Mouse (Mus musculus) kidney, embryonic 14.5 days (tissue): ENCODE measurements around the gene Htt. TPM values are rescaled to one million over a fixed set of nuclear protein-coding genes. Genes with fewer than 3 reads are reported as not detected.
"Not testable (repeated sequence)": the region's sequence is repeated elsewhere in the genome, so short reads cannot be mapped to it uniquely, and the experiment has no call there.

ENCODE experiments used
- ATAC-seq: fragments of 200-750 bp; cut with Nextera tagmentation; 2 replicates; pipeline ENCODE4 v1.8.0; 2017; ENCODE audit warnings: moderate number of reproducible peaks, mild to moderate bottlenecking, moderate TSS enrichment, moderate library complexity; ENCODE audit not compliant: low FRiP score, low TSS enrichment
- H3K27ac ChIP-seq: fragments of 300-500 bp; sonication (generic); 2 replicates; pipeline ENCODE4 v1.5.1; 2014; ENCODE audit warnings: low read depth, mild to moderate bottlenecking, low read length, moderate library complexity, mixed read lengths
- H3K27me3 ChIP-seq: fragments of 300-500 bp; sonication (generic); 2 replicates; pipeline ENCODE4 v1.6.1; 2014; ENCODE audit warnings: mild to moderate bottlenecking, low read length; ENCODE audit not compliant: control insufficient read depth, insufficient read depth
- H3K36me3 ChIP-seq: fragments of 300-500 bp; sonication (generic); 2 replicates; pipeline ENCODE4 v1.6.1; 2014; ENCODE audit warnings: low read length, mixed read lengths; ENCODE audit not compliant: control insufficient read depth, insufficient read depth
- H3K4me1 ChIP-seq: fragments of 300-500 bp; sonication (generic); 2 replicates; pipeline ENCODE4 v1.6.1; 2014; ENCODE audit warnings: low read length, mixed read lengths; ENCODE audit not compliant: control insufficient read depth, insufficient read depth
- H3K4me2 ChIP-seq: fragments of 300-500 bp; sonication (generic); replicated peaks from 2 replicates; pipeline ENCODE4 v1.6.1; 2014; ENCODE audit warnings: low read depth, mild to moderate bottlenecking, low read length
- H3K4me3 ChIP-seq: fragments of 300-500 bp; sonication (generic); 2 replicates; pipeline ENCODE4 v1.5.1; 2014; ENCODE audit warnings: mild to moderate bottlenecking, low read length
- H3K9ac ChIP-seq: fragments of 300-500 bp; sonication (generic); 2 replicates; pipeline ENCODE4 v1.6.1; 2014; ENCODE audit warnings: low read depth, mild to moderate bottlenecking, low read length, moderate library complexity
- H3K9me3 ChIP-seq: fragments of 300-500 bp; sonication (generic); 2 replicates; pipeline ENCODE4 v1.6.1; 2016; ENCODE audit warnings: low read length; ENCODE audit not compliant: control insufficient read depth
- WGBS: fragments of 180-500 bp; shearing (Covaris S2); extraction: QIAGEN DNeasy Blood & Tissue Kit; methylation state at CpG from one replicate; pipeline ENCODE4 v1.1.7; 2014; 5-methylcytosine and 5-hydroxymethylcytosine counted together
- polyA plus RNA-seq: library from polyadenylated mRNA; unstranded; fragments of >200 nt; fragmentation: Nextera tagmentation; extraction: Ambion mirVana; gene quantifications from 2 replicates; pipeline ENCODE4 v1.2.1, GENCODE M21; 2014

The Htt gene
- polyA plus RNA-seq, 1 experiment from 2014 or later, result 21.4 TPM

DNA sequence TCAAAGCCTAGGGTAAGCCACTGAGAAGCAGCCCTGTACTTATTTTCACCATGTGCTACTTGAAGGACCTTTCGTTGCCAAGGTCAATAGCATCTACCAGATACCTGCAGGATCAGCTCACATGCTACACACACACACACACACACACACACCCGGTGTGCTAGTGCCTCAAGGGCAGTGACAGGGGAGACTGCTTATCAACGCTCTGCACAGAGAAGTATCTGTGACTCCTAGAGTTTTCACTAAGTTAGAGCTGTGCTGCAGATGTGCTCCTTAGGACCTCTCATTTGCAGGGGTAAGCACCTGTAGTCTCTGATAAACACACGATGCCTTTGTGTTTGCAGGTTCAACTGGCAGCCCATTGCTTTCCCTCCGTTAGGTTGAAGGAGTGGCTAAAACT lies 103.8 kb downstream of the Htt start:
- Histone ChIP-seq H3K9me3 (no peaks in the 10 kb centered on the region), H3K4me1 (no peaks in the 10 kb centered on the region), H3K27ac (no peak overlapping the region), H3K9ac (no peak overlapping the region), H3K4me3 (no peak overlapping the region), H3K36me3 (peaks cover 48% of the 10 kb centered on the region), H3K27me3 (no peaks in the 10 kb centered on the region), H3K4me2 (no peak overlapping the region)
- no peak for ATAC-seq
- 97% methylated on average over 5 of the region's 5 CpGs for WGBS

DNA sequence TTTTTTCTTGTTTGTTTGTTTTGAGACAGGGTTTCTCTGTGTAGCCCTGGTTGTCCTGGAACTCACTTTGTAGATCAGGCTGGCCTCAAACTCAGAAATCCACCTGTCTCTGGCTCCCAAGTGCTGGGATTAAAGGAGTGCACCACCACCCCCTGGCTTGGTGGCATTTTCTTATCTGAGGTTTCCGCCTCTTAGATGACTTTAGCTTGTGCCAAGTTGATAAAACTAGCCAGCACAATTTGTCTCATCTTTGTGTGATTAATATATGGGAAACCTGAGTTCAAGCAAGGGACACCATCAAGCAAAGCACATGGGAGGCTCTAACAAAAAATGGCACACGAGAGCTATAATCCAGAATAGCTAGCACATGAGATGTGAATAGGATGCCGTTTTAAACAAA lies 118.8 kb downstream of the Htt start:
- not testable (repeated sequence) for H3K4me1 ChIP-seq, H3K9ac ChIP-seq, H3K9me3 ChIP-seq, ATAC-seq, H3K27ac ChIP-seq, H3K4me3 ChIP-seq, H3K27me3 ChIP-seq, H3K4me2 ChIP-seq
- WGBS, result 93% methylated on average over 3 of the region's 3 CpGs
- H3K36me3 ChIP-seq, result peaks cover 74% of the 10 kb centered on the region

DNA sequence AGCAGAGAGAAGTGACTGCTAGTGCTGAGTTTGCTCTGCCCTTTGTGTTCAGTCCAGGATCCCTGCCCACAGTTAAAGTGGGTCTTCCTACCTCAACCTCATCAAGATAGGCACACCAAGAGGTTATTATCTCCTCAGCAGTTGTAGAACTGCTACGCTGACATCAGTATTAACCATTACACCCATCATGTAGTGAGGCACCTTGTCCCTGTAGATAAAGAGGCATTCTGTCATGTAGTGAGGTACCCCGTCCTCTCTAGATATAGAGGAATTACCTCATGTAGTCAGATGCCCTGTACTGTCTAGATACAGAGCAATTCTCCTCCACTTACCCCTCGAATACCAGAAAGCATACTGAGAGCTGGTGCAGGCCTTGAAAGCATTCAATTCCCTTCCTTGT lies 119.5 kb downstream of the Htt start:
- no peak overlapping the region for H3K27ac ChIP-seq
- H3K27me3 ChIP-seq, result no peaks in the 10 kb centered on the region
- H3K36me3 ChIP-seq, result peaks cover 73% of the 10 kb centered on the region
- H3K4me3 ChIP-seq, result no peak overlapping the region
- 91% methylated on average over 3 of the region's 3 CpGs for WGBS
- H3K4me1 ChIP-seq, result no peaks in the 10 kb centered on the region
- no peaks in the 10 kb centered on the region for H3K9me3 ChIP-seq
- H3K9ac ChIP-seq, result no peak overlapping the region
- ATAC-seq, result no peak
- H3K4me2 ChIP-seq, result no peak overlapping the region

DNA sequence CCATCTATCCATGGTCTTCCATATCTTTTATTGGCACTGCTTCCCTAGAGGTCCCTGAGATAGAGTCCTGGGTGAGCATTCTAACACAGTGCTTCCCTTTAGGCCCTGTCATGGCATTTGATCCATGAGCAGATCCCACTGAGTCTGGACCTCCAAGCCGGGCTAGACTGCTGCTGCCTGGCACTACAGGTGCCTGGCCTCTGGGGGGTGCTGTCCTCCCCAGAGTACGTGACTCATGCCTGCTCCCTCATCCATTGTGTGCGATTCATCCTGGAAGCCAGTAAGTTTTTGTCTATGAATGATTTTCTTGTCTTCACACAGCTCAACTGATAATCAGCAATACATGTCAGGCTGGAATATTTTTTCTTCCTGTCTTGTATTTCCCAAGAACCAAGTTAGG lies 123.7 kb downstream of the Htt start:
- Histone ChIP-seq H3K9me3 (no peaks in the 10 kb centered on the region), H3K36me3 (peaks cover 60% of the 10 kb centered on the region), H3K27ac (no peak overlapping the region), H3K27me3 (no peaks in the 10 kb centered on the region), H3K4me1 (no peaks in the 10 kb centered on the region), H3K4me2 (no peak overlapping the region), H3K4me3 (no peak overlapping the region), H3K9ac (no peak overlapping the region)
- no peak for ATAC-seq
- WGBS, result 90% methylated on average over 3 of the region's 3 CpGs

DNA sequence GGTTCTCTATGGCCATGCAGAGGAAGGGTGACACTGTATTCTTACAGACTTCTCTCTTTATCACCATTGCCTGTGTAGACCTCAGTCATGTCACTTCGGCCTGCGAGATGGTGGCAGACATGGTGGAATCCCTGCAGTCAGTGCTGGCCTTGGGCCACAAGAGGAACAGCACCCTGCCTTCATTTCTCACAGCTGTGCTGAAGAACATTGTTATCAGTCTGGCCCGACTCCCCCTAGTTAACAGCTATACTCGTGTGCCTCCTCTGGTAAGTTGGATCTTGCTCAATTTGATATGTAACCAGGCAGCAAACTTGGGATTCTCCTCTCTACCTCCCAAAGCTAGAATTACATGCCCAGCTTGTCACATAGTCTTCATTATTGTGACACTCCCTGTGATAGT lies 127.7 kb downstream of the Htt start:
- ATAC-seq, result no peak
- Histone ChIP-seq H3K27ac (no peak overlapping the region), H3K27me3 (no peaks in the 10 kb centered on the region), H3K4me3 (no peak overlapping the region), H3K9ac (no peak overlapping the region), H3K4me2 (no peak overlapping the region), H3K9me3 (no peaks in the 10 kb centered on the region), H3K36me3 (peaks cover 70% of the 10 kb centered on the region), H3K4me1 (no peaks in the 10 kb centered on the region)
- WGBS, result 86% methylated on average over 4 of the region's 4 CpGs

DNA sequence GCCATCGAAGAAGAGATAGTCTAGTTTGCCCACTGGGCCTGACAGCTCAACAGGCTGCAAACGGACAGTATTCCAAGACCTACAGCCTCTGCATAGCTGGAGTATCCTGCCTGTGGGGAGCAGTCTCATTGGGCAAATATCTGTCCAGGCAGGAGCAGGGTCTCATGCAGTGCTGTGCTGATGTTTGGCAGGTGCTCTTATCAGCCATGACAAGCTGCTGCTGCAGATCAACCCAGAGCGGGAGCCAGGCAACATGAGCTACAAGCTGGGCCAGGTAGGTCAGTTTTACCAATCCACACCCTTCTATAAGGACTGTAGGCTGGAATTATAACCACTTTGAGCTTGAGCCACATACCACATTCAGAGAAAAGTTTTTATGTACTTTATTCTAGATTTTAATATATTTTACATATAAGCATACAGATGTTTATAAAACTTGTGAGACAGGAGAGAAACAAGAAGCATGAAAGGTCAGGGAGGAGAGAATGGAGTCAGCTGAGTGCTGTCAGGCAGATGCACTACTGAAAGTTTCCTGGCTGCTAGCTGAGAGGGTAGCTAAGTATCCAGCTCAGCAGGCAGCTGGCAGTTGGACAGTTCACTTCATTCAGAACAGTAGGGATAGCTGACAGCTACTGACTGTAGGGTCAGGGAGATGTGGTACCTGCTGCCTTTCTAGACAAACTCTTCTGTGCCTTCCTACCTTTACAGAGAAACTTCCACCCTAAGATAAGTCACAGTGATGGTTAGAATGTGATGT lies 135.3 kb downstream of the Htt start:
- Histone ChIP-seq H3K4me2 (no peak overlapping the region), H3K36me3 (peaks cover 82% of the 10 kb centered on the region), H3K4me3 (no peak overlapping the region), H3K9me3 (no peaks in the 10 kb centered on the region), H3K9ac (no peak overlapping the region), H3K27me3 (no peaks in the 10 kb centered on the region), H3K4me1 (no peaks in the 10 kb centered on the region), H3K27ac (no peak overlapping the region)
- WGBS, result 92% methylated on average over 3 of the region's 3 CpGs
- ATAC-seq, result no peak

DNA sequence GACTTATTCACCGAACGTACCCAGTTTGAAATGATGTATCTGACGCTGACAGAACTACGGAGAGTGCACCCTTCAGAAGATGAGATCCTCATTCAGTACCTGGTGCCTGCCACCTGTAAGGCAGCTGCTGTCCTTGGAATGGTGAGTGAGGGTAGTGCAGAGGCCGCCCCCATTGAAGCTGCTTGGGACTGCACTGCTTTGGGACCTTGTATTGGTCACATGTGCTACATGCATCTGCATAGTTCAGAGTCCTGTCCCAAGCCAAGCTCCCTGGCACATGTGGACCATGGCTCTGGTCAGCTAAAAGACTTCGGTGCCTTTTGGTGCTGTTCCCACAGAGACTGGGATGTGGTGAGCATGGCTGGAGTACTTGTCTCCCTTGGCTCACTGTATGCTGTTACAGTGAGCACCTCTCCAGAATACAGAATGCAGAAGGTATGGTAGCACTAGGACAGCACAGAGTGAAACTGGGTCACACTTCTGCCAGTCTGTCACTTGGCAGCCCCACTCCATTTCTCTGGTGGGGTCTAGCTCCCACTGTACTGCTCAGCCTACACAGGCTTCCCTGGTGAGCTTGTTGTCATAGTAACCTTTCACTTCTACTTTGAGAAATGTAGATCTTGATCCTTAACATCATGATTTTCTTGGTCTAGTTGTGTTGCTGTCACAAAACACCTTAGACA lies 138.4 kb downstream of the Htt start:
- Histone ChIP-seq H3K4me1 (no peaks in the 10 kb centered on the region), H3K4me3 (no peak overlapping the region), H3K4me2 (no peak overlapping the region), H3K36me3 (peaks cover 84% of the 10 kb centered on the region), H3K27ac (no peak overlapping the region), H3K27me3 (no peaks in the 10 kb centered on the region), H3K9me3 (no peaks in the 10 kb centered on the region), H3K9ac (no peak overlapping the region)
- WGBS, result 97% methylated on average over 6 of the region's 6 CpGs
- ATAC-seq, result no peak

DNA sequence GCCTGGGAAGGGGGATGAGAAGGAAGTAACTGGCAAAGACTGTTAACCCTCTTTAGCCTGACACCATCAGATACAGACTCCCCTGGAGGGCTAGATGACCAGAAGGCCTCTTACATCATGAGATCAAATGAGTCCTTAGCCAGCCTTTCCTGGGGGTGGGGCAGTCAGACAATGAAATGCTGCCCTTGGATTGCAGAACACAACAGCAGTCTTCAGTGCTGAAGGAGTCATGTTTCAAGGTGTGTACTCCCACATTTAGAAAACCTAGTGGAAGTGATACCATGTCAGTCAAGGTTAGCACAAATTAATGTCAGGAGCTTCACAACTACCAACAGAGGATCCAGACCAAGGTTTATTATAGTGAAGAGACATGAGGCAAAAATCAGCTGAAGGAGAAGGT lies 140.8 kb downstream of the Htt start:
- H3K27ac ChIP-seq, result no peak overlapping the region

DNA sequence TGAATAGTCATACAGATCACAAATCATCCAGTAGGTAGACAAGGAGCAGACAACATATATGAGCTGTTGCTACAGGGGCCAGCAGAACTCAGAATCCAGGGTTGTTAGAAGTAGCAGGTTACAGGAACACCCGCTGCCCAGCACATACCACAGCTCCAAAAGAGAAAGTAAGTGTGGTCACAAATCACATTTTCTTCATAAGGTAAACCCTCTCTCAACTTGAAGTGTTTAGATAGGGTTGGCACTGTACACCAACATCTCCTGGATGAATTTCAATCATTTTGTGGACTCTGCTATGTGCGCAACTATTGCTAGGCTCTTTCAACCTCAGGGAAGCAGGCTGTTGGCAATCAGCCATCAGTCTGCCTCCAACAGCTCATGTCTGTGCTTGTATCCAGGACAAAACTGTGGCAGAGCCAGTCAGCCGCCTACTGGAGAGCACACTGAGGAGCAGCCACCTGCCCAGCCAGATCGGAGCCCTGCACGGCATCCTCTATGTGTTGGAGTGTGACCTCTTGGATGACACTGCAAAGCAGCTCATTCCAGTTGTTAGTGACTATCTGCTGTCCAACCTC lies 141.4 kb downstream of the Htt start:
- Histone ChIP-seq H3K4me1 (no peaks in the 10 kb centered on the region), H3K9ac (no peak overlapping the region), H3K9me3 (no peaks in the 10 kb centered on the region), H3K4me2 (no peak overlapping the region), H3K4me3 (no peak overlapping the region), H3K27ac (no peak overlapping the region), H3K36me3 (peaks cover 86% of the 10 kb centered on the region), H3K27me3 (no peaks in the 10 kb centered on the region)
- ATAC-seq, result no peak
- 93% methylated on average over 5 of the region's 5 CpGs for WGBS

More for the DNA sequence above, 140.8 kb downstream of the Htt start:
- Histone ChIP-seq H3K36me3 (peaks cover 88% of the 10 kb centered on the region), H3K9me3 (no peaks in the 10 kb centered on the region), H3K4me2 (no peak overlapping the region), H3K27me3 (no peaks in the 10 kb centered on the region), H3K9ac (no peak overlapping the region), H3K4me3 (no peak overlapping the region), H3K4me1 (no peaks in the 10 kb centered on the region)
- no peak for ATAC-seq
